Mouse (Mus musculus): Measurements from ENCODE around the gene Plekhg5.

The Plekhg5 gene

GRCm38 (mm10) chr4:152097911-152098799, 25.9 kb downstream of the Plekhg5 start:
- DNase-seq (ENCODE audit: low spot score in 2 of 2): no peak

GRCm38 (mm10) chr4:152100541-152100940, 28.2 kb downstream of the Plekhg5 start:
- no peak for DNase-seq (ENCODE audit: low spot score in 2 of 2)

DNA sequence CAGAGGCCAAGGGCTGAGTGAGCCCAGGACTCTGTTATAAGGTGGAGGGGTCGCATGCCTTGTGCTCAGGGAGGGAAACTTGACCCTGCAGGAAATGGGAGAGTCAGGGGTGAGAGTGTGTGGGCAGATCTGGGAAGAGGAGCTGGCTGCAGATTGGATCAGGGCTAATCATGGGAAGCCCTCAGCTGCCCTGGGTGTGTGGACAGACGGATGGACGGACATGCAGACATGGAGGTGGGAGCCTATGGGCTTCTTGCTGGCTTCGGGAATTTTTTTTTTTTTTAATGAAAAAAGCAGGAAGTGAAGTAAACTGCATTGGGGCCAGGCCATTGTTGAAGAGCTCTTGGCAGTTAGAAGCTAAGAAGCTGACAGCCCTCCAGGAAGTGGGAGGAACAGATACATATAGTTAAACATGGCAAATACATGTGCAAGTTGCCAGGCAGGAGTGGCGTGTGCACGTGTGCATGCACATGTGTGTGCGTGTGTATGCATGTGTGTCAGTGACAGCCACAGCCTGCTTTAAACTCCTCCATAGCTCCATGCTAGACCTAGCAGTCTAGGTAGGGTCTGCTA, 28.9 kb downstream of the Plekhg5 start:
- DNase-seq (ENCODE audit: low spot score in 2 of 2): no peak

DNA sequence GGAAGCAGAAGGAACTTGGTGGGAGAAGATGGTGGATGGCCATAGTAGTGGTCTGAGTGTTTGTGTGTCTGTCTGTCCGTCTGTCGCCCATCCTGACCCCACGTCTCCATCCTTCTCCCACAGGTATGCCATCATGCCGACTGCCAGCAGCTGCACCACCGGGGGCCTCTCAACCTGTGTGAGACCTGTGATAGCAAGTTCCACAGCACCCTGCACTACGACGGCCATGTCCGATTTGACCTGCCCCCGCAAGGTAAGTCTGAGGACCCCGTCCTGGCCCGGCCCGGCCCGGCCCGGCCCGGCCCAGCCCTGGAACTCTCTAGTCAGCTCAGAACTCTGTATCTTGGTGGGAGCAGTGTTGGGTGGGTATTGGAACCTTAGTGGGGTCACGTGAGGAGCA, 29.6 kb downstream of the Plekhg5 start:
- no peak for DNase-seq (ENCODE audit: low spot score in 2 of 2)

GRCm38 (mm10) chr4:152103025-152103424, 30.7 kb downstream of the Plekhg5 start:
- DNase-seq (ENCODE audit: low spot score in 2 of 2): peak; percentile 50 to 69

GRCm38 (mm10) chr4:152106746-152107145, 34.4 kb downstream of the Plekhg5 start:
- DNase-seq (ENCODE audit: low spot score in 2 of 2): no peak

GRCm38 (mm10) chr4:152107493-152107892, 35.2 kb downstream of the Plekhg5 start:
- DNase-seq (ENCODE audit: low spot score in 2 of 2): no peak

DNA sequence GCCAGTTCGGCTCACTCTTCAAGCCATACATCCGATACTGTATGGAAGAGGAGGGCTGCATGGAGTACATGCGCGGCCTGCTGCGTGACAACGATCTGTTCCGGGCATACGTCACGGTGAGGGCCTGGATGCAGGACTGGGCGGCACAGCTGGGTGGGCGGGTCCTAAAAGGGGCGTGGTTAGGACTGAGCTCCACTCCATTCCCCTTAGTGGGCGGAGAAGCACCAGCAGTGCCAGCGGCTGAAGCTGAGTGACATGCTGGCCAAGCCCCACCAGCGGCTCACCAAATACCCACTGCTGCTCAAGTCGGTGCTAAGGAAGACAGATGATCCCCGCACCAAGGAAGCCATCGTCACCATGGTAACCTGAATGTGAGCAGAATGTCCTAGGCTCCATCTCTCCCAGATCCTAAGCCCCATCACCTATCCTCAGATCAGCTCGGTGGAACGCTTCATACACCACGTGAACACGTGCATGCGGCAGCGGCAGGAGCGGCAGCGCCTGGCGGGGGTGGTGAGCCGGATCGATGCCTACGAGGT, 35.7 kb downstream of the Plekhg5 start:
- no peak for DNase-seq (ENCODE audit: low spot score in 2 of 2)

GRCm38 (mm10) chr4:152108673-152109072, 36.4 kb downstream of the Plekhg5 start:
- no peak for DNase-seq (ENCODE audit: low spot score in 2 of 2)

- DNase-seq (ENCODE audit: low spot score in 2 of 2): no peak
Observed at GRCm38 (mm10) chr4:152109509-152109908, 37.2 kb downstream of the Plekhg5 start.

DNA sequence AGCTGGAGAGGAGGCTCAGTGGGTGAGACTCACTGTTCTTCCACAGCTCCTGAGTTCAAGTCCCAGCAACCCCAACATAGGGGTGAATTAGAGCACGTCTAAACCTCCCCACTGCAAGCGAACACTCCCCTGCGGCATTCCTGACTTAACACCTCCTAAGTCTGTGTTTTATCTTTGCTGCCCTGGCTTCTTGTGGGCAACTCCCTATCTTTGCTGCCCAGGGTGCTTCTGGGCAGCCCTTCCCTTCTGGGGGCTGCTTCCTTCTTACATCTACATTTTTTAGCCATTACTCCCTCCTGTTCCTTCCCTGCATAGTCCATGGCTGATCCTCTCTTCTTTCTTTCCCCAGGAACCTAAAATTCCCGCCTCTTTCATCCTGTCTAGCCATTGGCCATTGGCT, 38.4 kb downstream of the Plekhg5 start:
- DNase-seq (ENCODE audit: low spot score in 2 of 2): no peak

DNA sequence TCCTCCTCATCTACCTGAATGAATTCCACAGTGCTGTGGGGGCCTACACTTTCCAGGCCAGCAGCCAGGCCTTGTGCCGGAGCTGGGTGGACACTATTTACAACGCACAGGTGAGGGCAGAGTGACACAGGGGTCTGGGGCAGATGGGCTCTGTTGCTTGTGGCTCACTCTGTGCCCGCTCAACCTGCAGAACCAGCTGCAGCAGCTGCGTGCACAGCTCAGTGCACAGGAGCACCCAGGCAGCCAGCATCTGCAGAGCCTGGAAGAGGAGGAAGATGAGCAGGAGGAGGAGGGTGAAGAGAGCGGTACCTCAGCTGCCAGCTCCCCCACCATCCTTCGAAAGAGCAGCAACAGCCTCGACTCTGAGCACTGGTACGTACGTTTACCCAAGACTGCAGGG, 40.0 kb downstream of the Plekhg5 start:
- DNase-seq (ENCODE audit: low spot score in 2 of 2): no peak

DNA sequence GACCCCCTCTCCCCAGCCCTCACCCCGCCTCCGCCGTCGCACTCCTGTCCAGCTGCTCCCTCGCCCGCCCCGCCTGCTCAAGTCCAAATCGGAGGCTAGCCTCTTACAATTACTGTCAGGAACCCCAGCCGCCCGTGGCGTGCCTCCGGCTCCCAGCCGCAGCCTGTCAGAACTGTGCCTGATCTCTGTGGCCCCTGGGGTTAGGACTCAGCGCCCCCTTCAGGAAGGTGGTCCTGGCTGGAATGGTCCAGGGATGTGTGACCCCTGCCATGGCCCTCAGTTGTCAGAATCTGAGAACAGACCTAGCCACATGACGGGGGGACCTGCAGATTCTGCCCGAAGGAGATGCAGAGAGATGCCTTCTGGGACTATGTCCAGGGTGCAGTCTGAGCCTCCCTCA, 41.8 kb downstream of the Plekhg5 start:
- no peak for DNase-seq (ENCODE audit: low spot score in 2 of 2)

GRCm38 (mm10) chr4:152115921-152116612, 43.8 kb downstream of the Plekhg5 start, which contains the start of gene Tnfrsf25:
Gene Tnfrsf25, plus strand, starts transcription at chr4:152115934.
- peak in 1 of 2 experiments; percentile 30 for DNase-seq (ENCODE audit: low spot score in 2 of 2)

DNA sequence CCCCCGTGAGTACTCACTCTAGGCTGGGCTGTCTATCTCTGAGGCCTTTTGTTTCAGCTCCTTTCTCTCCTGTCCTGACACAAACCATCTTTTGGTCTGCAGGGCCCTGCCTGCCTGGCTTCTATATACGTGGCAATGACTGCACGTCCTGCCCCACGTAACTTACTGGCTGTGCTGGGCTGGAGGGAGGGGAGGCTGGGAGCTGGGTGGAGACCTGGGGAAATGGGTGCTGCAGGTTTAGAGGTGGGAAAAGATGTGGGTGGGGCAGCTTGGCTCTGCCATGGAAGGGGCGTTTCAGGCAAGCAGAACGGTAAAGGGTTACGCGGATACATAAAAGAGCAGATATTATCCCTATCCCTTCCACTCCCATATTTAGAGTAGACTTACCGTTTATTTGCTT, 45.2 kb downstream of the Plekhg5 start:
- no peak for DNase-seq (ENCODE audit: low spot score in 2 of 2)

DNA sequence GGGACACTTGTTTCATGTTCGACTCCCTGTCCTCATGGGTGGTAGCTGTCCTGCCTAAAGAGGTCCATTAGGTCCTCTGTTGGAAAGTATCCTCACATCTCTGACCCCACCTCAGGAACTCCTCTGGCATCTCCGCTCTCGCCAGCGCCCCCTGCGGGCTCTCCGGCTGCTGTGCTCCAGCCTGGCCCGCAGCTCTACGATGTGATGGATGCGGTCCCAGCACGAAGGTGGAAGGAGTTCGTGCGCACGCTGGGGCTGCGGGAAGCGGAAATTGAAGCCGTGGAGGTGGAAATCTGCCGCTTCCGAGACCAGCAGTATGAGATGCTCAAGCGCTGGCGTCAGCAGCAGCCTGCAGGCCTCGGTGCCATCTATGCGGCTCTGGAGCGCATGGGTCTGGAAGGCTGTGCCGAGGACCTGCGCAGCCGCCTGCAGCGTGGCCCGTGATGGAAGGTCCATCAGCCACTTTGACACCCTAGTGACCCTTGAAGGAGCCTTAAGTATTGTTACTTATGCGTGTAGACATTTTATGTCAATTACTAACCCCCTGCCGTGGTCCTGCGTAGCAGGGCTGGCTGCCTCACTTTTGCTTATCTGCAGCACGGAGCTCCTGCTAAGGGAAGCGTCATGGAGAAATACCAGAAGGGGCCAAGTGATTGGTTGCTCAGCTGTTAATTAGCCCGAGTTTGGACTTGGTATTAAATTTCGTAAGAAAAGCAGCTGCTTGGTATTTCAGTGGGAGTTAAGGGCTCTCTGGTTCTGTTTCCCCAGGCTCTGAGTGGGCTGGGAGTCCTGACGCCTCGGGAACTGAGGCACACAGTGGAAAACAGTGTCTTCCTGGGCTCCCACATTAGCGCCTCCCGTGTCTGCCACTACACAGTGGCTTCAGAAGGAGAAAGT, 47.3 kb downstream of the Plekhg5 start:
- no peak for DNase-seq (ENCODE audit: low spot score in 2 of 2)

- peak in 1 of 2 experiments; percentile 44 for DNase-seq (ENCODE audit: low spot score in 2 of 2)
Observed at GRCm38 (mm10) chr4:152120311-152121182, 48.2 kb downstream of the Plekhg5 start.

GRCm38 (mm10) chr4:152121183-152121505, 48.8 kb downstream of the Plekhg5 start:
- no peak for DNase-seq (ENCODE audit: low spot score in 2 of 2)

GRCm38 (mm10) chr4:152124361-152124961, 52.2 kb downstream of the Plekhg5 start:
- no peak for DNase-seq (ENCODE audit: low spot score in 2 of 2)

Data from natural killer cell, adult 2 months (primary cell).